Mouse (Mus musculus) olfactory bulb, adult 2 months (tissue): ENCODE data around the gene Zbtb7a.

Experiments
- CTCF ChIP-seq: fragments of 200-500 bp; IDR thresholded peaks from 2 replicates; pipeline ENCODE4 v1.5.1; 2012; ENCODE audit warnings: low read depth, mild to moderate bottlenecking, low read length, moderate library complexity; ENCODE audit not compliant: insufficient read depth
- POLR2A ChIP-seq: fragments of 200-500 bp; IDR thresholded peaks from 2 replicates; pipeline ENCODE4 v1.6.1; 2012; ENCODE audit warnings: mild to moderate bottlenecking, low read depth, low read length, moderate library complexity; ENCODE audit not compliant: insufficient read depth

DNA sequence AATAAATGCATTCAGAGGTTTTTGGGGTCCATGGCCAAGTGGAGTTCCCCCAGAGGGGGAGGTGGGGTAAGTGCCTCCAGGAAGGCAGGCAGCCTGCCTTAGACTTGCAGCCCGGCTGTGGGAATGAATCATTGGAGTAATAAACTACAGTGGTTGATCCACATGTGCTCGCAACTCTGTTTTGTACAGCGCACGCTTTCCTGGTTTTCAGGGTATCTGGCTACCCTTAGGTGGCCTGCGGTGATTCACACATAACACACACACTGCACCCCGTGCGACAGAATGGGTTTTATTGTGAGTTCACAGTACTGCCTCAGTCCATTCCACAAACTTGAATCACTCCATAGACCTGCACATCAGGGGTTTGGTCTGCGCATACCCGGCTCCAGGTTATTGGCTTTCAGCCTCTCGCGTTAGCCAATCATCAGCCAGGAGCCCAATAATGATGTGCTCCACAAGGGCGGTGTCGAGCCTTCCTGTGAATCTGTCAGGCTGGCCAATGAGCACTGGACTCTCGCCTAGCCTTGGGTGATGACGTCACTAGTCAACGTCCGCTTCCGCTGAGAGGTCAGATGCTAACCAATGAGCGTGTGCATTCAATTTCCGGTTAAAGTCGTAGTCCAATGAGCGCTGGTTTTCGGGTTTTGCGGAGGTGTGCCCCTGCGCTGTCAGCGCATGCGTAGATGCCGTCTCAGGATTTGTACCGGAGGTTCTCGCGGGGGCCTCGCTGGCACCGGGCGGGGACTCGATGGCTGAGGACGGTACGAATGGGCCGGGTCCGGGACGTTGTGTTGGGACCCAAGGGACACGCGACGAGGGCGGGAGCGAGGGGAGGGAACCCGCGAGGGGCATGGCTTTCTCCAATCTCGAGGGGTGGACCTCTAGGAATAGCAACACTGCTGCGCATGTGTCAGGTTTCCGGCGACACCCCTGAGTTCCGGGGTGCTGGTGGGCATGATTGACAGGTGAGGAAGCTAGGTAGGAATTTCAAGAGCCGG, 47.6 kb downstream of the Zbtb7a start, which contains the start of gene Dapk3:
- TF ChIP-seq CTCF (no peak), POLR2A (peak; percentile 69; the same call in 1 of the 2 replicates)
